Mouse (Mus musculus): ENCODE results near the gene Gm29776.

The Gm29776 gene

DNA sequence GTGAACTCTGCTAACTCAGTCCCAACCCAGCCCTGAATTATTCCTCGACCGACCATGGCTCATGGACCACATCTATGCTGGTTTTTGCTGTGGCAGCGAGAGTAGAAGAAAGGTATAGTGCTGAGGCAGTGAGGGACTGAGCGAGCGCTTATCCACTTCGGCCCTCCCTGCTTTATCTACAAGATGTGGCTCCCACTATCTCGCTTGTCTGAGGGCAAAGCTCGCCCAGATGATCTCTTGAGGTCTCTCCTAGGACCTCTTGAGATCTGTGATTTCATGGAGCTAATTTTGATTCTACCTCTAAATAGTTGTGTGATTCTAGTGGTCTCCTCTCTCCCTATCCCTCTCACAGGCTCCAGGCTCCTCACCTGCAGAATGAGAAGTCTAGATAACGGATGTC is 10.4 kb upstream of the Gm29776 start:
- in situ Hi-C loops (cut with MboI, MseI): no loop called here

DNA sequence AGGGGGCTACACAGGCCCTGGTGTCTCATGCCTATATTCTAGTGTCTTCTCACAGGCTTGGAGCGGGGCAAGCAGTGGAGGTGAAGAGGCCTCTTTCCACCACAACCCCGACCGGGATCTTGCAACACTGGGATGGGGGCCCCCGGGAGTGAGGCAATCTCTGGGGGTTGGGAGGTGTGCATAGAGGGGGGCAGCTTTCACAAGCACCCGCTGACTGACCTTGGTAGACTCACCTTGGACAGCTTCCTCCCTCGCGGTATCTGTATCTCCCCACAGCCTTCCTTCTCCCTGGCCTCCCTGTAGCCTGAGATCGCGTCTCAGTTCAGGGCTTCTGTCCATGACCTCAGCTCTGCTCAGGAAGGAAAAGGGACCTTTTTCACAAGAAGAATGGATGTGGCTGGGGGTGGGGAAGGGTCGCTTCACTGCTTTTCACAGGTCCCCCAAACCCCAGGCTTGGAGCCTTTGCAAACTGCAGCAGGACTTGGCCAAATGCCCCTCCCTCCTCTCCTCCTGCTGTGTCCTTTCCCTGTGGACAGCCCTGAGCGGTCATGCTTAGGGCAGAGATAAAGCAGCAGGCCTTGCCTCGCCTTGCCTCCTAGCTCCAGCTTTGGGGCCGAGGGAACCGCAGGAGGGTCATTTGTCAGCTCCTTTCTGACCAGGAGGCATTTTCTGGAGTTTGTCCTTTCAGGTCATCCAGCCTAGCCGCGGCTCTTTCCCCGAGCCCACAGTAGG is 8.1 kb upstream of the Gm29776 start:
- in situ Hi-C loops (cut with MboI, MseI): no loop called here

DNA sequence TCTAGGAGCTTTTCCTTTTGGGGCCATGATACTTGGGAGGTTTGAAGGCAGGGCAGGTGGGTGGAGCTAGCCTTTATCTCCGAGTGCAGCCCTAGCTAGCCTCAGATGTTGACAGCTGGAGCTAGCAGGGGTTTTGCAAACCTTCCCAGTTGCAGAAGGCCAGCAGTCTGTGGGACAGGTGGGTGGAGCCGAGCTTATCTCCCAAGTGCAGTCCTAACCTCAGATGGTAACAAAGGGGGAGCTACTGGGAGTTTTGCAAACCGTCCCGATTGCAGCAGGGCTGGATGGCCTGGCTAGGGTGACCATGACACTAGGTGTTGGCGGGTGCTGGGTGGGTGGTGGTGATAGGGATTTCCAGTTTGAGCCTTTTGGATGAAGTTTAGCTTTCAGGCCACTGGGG is 7.2 kb upstream of the Gm29776 start:
- in situ Hi-C loops (cut with MboI, MseI): no loop called here

- in situ Hi-C loops (cut with MboI, MseI): no loop called here
Observed at GRCm38 (mm10) chr14:54703207-54703606, 4.6 kb upstream of the Gm29776 start.

GRCm38 (mm10) chr14:54701298-54701697 is 2.7 kb upstream of the Gm29776 start:
- in situ Hi-C loops (cut with MboI, MseI): no loop called here

- in situ Hi-C loops (cut with MboI, MseI): no loop called here
Observed at GRCm38 (mm10) chr14:54699586-54699985, 953 bp upstream of the Gm29776 start.

GRCm38 (mm10) chr14:54696752-54697151 is 1.9 kb downstream of the Gm29776 start:
- in situ Hi-C loops (cut with MboI, MseI): no loop called here

- in situ Hi-C loops (cut with MboI, MseI): no loop called here
Observed at GRCm38 (mm10) chr14:54695042-54695441, 3.6 kb downstream of the Gm29776 start.

DNA sequence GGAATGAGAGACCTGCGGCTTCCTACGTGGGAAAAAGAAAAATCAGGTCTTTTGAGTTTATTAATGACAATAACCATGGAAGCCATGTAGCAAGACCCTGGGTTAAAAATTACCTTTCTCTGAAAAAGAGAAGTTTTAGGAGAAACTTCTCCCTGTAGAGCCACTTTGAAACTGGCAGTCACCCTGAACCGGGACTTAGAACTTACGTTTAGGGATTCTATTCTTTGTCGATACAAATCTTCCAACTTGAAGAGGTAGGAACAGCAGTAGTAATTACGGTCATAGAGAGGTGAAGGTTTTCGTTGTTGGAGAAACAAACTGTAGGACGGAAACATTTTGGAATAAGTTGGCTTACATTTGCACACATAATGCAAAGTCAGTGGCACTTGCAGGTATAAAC is 11.4 kb downstream of the Gm29776 start:
- in situ Hi-C loops (cut with MboI, MseI): no loop called here

DNA sequence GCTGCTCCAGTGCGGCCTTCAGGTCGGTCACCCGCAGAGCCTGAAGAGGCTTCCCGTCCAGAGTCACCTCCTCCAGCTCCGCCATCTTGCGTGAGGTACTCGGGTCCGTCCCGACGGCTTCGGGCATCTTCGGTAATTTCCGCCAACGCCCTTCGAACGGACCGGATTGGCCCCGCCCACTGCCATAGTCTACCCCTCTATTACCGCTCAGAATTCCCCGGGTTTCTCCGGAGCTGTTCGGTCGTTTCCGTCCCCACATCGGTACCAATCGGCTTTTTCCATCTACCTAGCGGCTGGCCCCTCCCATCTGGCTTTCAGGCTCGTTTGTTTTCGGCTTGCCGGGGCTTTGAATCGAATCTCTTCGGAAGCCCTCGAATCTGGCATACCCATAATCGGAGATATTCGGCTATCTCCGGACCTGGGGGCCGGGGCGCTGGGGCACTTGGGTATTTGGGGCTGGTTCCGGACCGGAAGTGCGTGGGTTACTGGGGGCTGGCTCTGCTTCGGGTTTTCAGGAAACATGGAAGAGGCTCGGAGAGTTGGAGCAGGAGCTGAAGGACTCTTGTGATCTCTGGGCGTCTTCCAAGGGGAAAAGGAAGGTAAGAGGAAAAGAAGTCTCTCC is 12.0 kb downstream of the Gm29776 start, which contains the start of gene Acin1:
Gene Acin1, minus strand, starts transcription at position 410 of the 622 bp plus-strand sequence.
- in situ Hi-C loops (cut with MboI, MseI): no loop called here

- in situ Hi-C loops (cut with MboI, MseI): no loop called here
Observed at GRCm38 (mm10) chr14:54686063-54686521, 12.5 kb downstream of the Gm29776 start, which contains the start of gene 1700123O20Rik. TSS of gene 1700123O20Rik (plus strand) at chr14:54686216.

DNA sequence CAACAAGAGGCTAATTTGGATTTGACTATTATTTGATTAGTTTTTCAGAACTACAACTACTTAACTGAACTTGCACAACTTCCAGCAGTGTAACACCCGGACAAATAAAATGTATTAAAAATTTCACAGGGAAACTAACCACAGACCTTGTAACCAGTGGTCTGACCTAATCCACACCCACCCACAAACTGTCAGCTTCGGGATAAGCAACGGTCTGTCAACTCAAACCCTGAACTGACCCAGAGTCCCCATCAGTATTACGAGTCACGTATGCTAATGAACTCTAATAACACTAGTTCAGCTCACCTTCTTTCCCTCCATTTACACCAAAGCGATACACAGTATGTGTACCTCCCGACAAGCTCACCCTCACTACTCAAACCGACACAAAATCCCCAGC is 13.2 kb downstream of the Gm29776 start:
- in situ Hi-C loops (cut with MboI, MseI): no loop called here

DNA sequence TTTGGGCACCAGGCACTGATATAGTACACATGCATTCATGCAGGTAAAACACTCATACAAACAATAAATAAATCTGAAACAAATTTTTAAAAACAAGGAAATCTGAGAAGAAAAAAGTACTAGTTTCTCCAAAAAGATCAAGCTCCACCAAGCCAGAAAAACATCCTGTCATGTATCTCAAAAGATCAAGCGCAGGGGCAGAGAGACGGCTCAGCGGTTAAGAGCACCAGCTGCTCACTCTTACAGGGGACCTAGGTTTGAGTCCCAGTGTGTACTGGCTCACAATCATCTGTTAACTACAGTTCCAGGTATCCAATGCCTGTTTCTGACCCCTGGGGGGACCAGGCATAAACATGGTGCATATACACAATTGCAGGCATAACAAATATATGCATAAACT is 16.2 kb downstream of the Gm29776 start:
- in situ Hi-C loops (cut with MboI, MseI): no loop called here

DNA sequence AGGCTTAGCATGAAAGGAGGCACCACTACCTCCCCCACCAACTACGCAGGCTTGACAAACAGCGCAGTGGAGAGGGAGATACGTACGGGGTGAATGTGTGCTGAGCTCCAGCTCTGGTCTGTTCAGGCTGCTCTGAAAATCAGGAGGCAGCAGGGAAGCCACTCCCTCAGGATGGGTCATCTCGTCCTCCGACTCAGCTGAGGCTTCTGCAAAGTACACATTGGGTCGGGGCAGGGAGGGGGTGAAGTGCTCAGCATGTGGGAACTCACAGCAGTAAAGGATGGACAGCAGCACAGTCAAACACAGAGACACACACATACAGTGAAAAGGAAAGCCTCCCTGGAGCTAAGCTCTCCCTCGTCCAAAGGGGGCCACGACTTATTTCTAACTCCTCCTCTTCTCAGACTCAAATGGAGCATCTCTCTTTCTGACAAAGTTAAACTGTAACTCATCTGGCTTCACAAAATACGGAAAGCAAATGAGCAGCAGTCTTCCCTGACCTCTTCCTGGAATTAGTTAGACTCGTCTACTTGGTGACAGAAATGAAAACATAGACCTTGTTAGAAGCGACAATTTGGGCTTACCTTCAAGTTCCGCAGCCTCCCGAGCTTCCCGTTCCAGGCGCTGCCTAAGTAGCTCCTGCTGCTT is 19.9 kb downstream of the Gm29776 start:
- in situ Hi-C loops (cut with MboI, MseI): no loop called here

- in situ Hi-C loops (cut with MboI, MseI): no loop called here
Observed at GRCm38 (mm10) chr14:54676290-54676689, 22.3 kb downstream of the Gm29776 start.

DNA sequence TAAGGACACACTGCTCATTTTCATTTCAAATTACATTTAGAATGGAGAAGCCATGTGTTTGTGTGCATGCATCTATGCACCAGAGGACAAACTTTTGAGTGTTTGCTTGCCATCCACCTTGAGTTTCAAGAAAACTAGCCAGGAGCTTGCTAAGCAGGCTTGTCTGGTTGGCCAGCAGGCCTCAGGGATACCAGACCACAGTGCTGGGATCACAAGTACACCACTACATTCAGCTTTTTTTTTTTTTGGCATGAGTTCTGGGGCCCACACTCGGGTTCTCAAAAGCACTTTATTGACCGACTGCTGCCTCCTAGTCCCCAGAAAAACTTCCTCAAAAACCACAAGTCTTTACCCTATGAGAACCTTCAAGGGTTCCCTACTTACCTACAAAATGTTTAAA is 24.3 kb downstream of the Gm29776 start:
- in situ Hi-C loops (cut with MboI, MseI): no loop called here

DNA sequence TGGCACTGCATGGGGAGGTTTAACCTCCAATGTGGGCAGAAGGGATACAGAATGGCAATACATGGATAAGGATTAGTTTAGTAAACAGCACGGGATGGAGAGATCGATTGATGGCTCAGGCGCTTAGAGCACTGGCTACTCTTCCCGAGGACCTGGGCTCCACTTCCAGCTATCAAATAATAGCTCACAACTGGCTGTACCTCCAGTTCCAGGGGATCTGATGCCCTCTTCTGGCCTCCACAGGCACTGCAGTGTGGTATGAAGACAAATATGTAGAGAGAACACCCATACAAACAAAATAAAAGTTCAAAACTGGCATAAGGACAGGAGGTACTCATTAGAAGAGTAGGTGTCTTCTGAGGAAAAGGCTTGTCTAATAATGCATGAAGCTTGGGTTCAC is 29.3 kb downstream of the Gm29776 start:
- in situ Hi-C loops (cut with MboI, MseI): no loop called here

- in situ Hi-C loops (cut with MboI, MseI): no loop called here
Observed at GRCm38 (mm10) chr14:54664477-54665222, 34.0 kb downstream of the Gm29776 start.

DNA sequence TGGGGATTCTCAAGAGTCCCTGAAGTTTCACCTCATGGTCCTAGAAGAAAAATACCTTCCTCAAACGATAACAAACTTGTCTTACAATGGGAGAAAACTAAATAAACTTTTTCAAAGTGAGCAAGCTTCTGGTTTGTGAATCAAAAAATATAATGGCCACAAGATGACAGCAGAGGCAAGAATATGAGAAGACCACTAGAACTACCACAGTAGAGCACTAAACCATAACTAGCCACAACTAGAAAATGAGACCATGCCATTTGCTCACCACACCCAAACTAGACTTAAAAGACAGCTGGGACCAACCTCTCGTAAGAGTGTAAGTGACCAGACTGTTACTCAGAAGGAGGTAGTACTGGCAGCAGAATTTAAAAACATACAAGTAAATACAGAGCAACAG is 38.6 kb downstream of the Gm29776 start:
- in situ Hi-C loops (cut with MboI, MseI): no loop called here

GRCm38 (mm10) chr14:54653496-54653895 is 45.1 kb downstream of the Gm29776 start:
- in situ Hi-C loops (cut with MboI, MseI): no loop called here

GRCm38 (mm10) chr14:54652787-54653186 is 45.8 kb downstream of the Gm29776 start:
- in situ Hi-C loops (cut with MboI, MseI): no loop called here

GRCm38 (mm10) chr14:54651556-54651955 is 47.1 kb downstream of the Gm29776 start:
- in situ Hi-C loops (cut with MboI, MseI): no loop called here
